In the genomic region with DNA sequence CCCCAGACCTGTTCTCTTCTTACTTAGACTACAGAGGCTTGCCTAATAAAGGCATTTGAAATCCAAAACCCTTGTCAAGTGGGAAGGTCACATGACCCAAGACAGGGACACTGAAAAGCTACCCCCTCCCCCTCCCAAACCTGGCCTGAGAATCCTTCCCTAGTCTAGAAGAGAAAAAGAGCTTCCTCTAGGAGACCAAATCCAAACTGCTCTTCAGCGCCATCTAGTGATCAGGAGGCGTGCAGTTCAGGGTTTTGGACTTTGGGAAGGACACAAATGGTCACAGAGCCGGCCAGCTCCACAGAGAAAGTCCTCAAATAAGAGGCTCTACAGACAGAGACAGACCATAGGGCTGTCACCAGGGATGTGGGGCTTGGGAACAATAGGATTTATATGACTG, we compare ENCODE assay signal across 8 mouse cellular contexts. TPM values are rescaled to one million over a fixed set of nuclear protein-coding genes. Genes with fewer than 3 reads are reported as not detected.
DNase-seq lines count a peak whose midpoint lies in the region; ATAC-seq and TF ChIP-seq lines count a peak whose summit lies in the region.

No protein-coding gene starts in this region.

- no peaks in the 10 kb centered on the region for H3K36me3 ChIP-seq in hindbrain, embryonic 14.5 days (replicated peaks; ENCODE audit: control insufficient read depth, insufficient read depth)
- no peaks in the 10 kb centered on the region for H3K36me3 ChIP-seq in midbrain, embryonic 14.5 days (ENCODE audit: control insufficient read depth, insufficient read depth, low read length)
- H3K36me3 ChIP-seq in spleen, adult 2 months (ENCODE audit: control insufficient read depth, insufficient read depth, low read length): no peaks in the 10 kb centered on the region

- H3K9me3 ChIP-seq in hindbrain, embryonic 14.5 days (ENCODE audit: control insufficient read depth, low read length): 0 out of 2 replicates have a peak, but pooled peaks cover 2% of the 10 kb centered on the region
- H3K9me3 ChIP-seq in midbrain, embryonic 14.5 days (ENCODE audit: control insufficient read depth, low read length): no peaks in the 10 kb centered on the region

- no peak for TF ChIP-seq POLR2A in bone marrow, adult 2 months (IDR thresholded peaks at IDR 0.05; ENCODE audit: borderline replicate concordance, control insufficient read depth, low read depth, low read length)
- no peak for TF ChIP-seq POLR2A in embryonic fibroblast, embryonic 13.5 days (IDR thresholded peaks at IDR 0.05; ENCODE audit: low read depth, low read length)
- TF ChIP-seq POLR2A in spleen, adult 2 months (IDR thresholded peaks at IDR 0.05; ENCODE audit: low read depth, low read length): no peak

- no peaks in the 10 kb centered on the region; the same call in 1 of the 2 replicates for H3K4me1 ChIP-seq in bone marrow, adult 2 months (ENCODE audit: control insufficient read depth, insufficient read depth, low read length)
- H3K4me1 ChIP-seq in embryonic fibroblast, embryonic 13.5 days (ENCODE audit: control insufficient read depth, insufficient read depth, low read length): no peaks in the 10 kb centered on the region
- H3K4me1 ChIP-seq in hindbrain, embryonic 14.5 days (replicated peaks; ENCODE audit: control insufficient read depth, insufficient read depth, low read length): peaks cover 10% of the 10 kb centered on the region
- H3K4me1 ChIP-seq in midbrain, embryonic 14.5 days (ENCODE audit: control insufficient read depth, insufficient read depth, low read length): peaks cover 7% of the 10 kb centered on the region; the same call in 1 of the 2 replicates
- 0 out of 2 replicates have a peak, but pooled peaks cover 4% of the 10 kb centered on the region for H3K4me1 ChIP-seq in spleen, adult 2 months (ENCODE audit: control insufficient read depth, insufficient read depth, insufficient read length)

- WGBS in bone marrow, adult 2 months: 2% methylated on average over 3 of the region's 3 CpGs
- 8% methylated on average over 3 of the region's 3 CpGs for WGBS in hindbrain, embryonic 14.5 days
- 1% methylated on average over 3 of the region's 3 CpGs for WGBS in midbrain, embryonic 14.5 days
- WGBS in spleen, adult 2 months: 1% methylated on average over 3 of the region's 3 CpGs

- no peak overlapping the region for H3K4me3 ChIP-seq in bone marrow, adult 2 months (replicated peaks; ENCODE audit: control insufficient read depth, low read depth, low read length)
- no peak overlapping the region for H3K4me3 ChIP-seq in embryonic fibroblast, embryonic 13.5 days (ENCODE audit: insufficient read depth, low read length)
- H3K4me3 ChIP-seq in hindbrain, embryonic 14.5 days (replicated peaks; ENCODE audit: low read length): no peak overlapping the region
- H3K4me3 ChIP-seq in midbrain, embryonic 14.5 days (replicated peaks; ENCODE audit: low read depth, low read length): no peak overlapping the region
- no peak overlapping the region for H3K4me3 ChIP-seq in spleen, adult 2 months (ENCODE audit: extremely low read depth, insufficient read depth, insufficient read length)

- TF ChIP-seq CTCF in bone marrow, adult 2 months (IDR thresholded peaks at IDR 0.05; ENCODE audit: control insufficient read depth, insufficient read depth, low read length): peak; percentile 64
- peak; percentile 70; the same call in 1 of the 2 replicates for TF ChIP-seq CTCF in embryonic fibroblast, embryonic 13.5 days (IDR thresholded peaks at IDR 0.05; ENCODE audit: borderline replicate concordance, insufficient read depth, low read length)
- TF ChIP-seq CTCF in spleen, adult 2 months (IDR thresholded peaks at IDR 0.05; ENCODE audit: extremely low read depth, insufficient read depth, insufficient read length, insufficient replicate concordance): peak; percentile 62; the same call in 1 of the 2 replicates

- no peak for ATAC-seq in hindbrain, embryonic 14.5 days (ENCODE audit: low FRiP score)
- no peak; the same call in 1 of the 2 replicates for ATAC-seq in midbrain, embryonic 14.5 days (ENCODE audit: low FRiP score, low TSS enrichment)

- H3K4me2 ChIP-seq in hindbrain, embryonic 14.5 days (replicated peaks): no peak overlapping the region
- no peak overlapping the region for H3K4me2 ChIP-seq in midbrain, embryonic 14.5 days (ENCODE audit: low read length)

- no peak overlapping the region for H3K27ac ChIP-seq in bone marrow, adult 2 months (ENCODE audit: control insufficient read depth, insufficient read depth, low read depth, low read length, poor library complexity)
- no peak overlapping the region for H3K27ac ChIP-seq in embryonic fibroblast, embryonic 13.5 days (ENCODE audit: insufficient read depth, low read length)
- H3K27ac ChIP-seq in hindbrain, embryonic 14.5 days: no peak overlapping the region
- H3K27ac ChIP-seq in midbrain, embryonic 14.5 days (replicated peaks; ENCODE audit: low read depth, low read length): no peak overlapping the region
- H3K27ac ChIP-seq in spleen, adult 2 months (ENCODE audit: insufficient read depth, low read length): no peak overlapping the region

- DNase-seq in heart, adult 8-10 months (ENCODE audit: low spot score): peak; percentile 69
- no peak for DNase-seq in heart, adult 11 months
- peak; percentile 91 for DNase-seq in hindbrain, embryonic 14.5 days (ENCODE audit: low spot score)
- peak; percentile 31 to 40 for DNase-seq in left cerebral cortex, adult 8-10 months (ENCODE audit: low spot score in 2 of 2)
- peak; percentile 91 for DNase-seq in midbrain, embryonic 14.5 days
- peak in 1 of 2 experiments; percentile 25 for DNase-seq in spleen, adult 2 months (ENCODE audit: low read depth in 1 of 2, low spot score in 2 of 2)

- H3K27me3 ChIP-seq in hindbrain, embryonic 14.5 days (ENCODE audit: control insufficient read depth, insufficient read depth, low read length): no peaks in the 10 kb centered on the region
- no peaks in the 10 kb centered on the region for H3K27me3 ChIP-seq in midbrain, embryonic 14.5 days (ENCODE audit: control insufficient read depth, insufficient read depth, low read length)
- no peaks in the 10 kb centered on the region for H3K27me3 ChIP-seq in spleen, adult 2 months (ENCODE audit: control insufficient read depth, insufficient read depth, low read length)

- H3K9ac ChIP-seq in hindbrain, embryonic 14.5 days: no peak overlapping the region
- no peak overlapping the region for H3K9ac ChIP-seq in midbrain, embryonic 14.5 days (replicated peaks; ENCODE audit: low read length)

RNA-seq across cellular contexts. Expression of a gene that starts 28.2 kb away (rescaled TPM):
- total RNA-seq in heart, adult 8-10 months (2022): under 1 TPM; 0.08 to 0.19 (median 0.12) TPM
- 0.92 and 1.0 TPM in 2 replicates for polyA plus RNA-seq in bone marrow, adult 2 months (2011; ENCODE audit: insufficient read depth, insufficient read length, low replicate concordance, missing spikeins)
- polyA plus RNA-seq in embryonic fibroblast, embryonic 13.5 days (2011; ENCODE audit: insufficient read length, low read depth, missing spikeins): 0.07 and 0.28 TPM in 2 replicates
- 0.74 and 0.83 TPM in 2 replicates for polyA plus RNA-seq in hindbrain, embryonic 14.5 days (2014; fragmentation: Nextera tagmentation; extraction: Ambion mirVana)
- 1 to 10 TPM; 1.4 to 1.8 (median 1.7) TPM for total RNA-seq in left cerebral cortex, adult 8-10 months (2022)
- 0.46 and 0.51 TPM in 2 replicates for polyA plus RNA-seq in midbrain, embryonic 14.5 days (2014; fragmentation: Nextera tagmentation; extraction: Ambion mirVana)
- 0.21 and 0.25 TPM in 2 replicates for polyA plus RNA-seq in spleen, adult 2 months (2012; rRNA removed)

RNA-seq across cellular contexts. Expression of a gene that starts 31.6 kb away (rescaled TPM):
- total RNA-seq in heart, adult 8-10 months (2022): 10 to 100 TPM; 14.8 to 16.6 (median 15.9) TPM
- 28.4 and 40.7 TPM in 2 replicates for polyA plus RNA-seq in bone marrow, adult 2 months (2011; ENCODE audit: insufficient read depth, insufficient read length, low replicate concordance, missing spikeins)
- 45.7 and 47.9 TPM in 2 replicates for polyA plus RNA-seq in embryonic fibroblast, embryonic 13.5 days (2011; ENCODE audit: insufficient read length, low read depth, missing spikeins)
- 24.2 and 25.3 TPM in 2 replicates for polyA plus RNA-seq in hindbrain, embryonic 14.5 days (2014; fragmentation: Nextera tagmentation; extraction: Ambion mirVana)
- total RNA-seq in left cerebral cortex, adult 8-10 months (2022): 10 to 100 TPM; 27.8 to 30.0 (median 28.9) TPM
- 19.4 and 28.7 TPM in 2 replicates for polyA plus RNA-seq in midbrain, embryonic 14.5 days (2014; fragmentation: Nextera tagmentation; extraction: Ambion mirVana)
- 6.4 and 7.1 TPM in 2 replicates for polyA plus RNA-seq in spleen, adult 2 months (2012; rRNA removed)

RNA-seq across cellular contexts. Expression of a gene that starts 35.8 kb away (rescaled TPM):
- total RNA-seq in heart, adult 8-10 months (2022): 1 to 10 TPM in 3 of 4 experiments, under 1 TPM in 1; 0.90 to 1.9 (median 1.7) TPM
- polyA plus RNA-seq in bone marrow, adult 2 months (2011; ENCODE audit: insufficient read depth, insufficient read length, low replicate concordance, missing spikeins): 9.5 TPM in 1 of 2 replicates, not detected in the other
- polyA plus RNA-seq in embryonic fibroblast, embryonic 13.5 days (2011; ENCODE audit: insufficient read length, low read depth, missing spikeins): 0.90 TPM in 1 of 2 replicates, not detected in the other
- 5.8 and 8.8 TPM in 2 replicates for polyA plus RNA-seq in hindbrain, embryonic 14.5 days (2014; fragmentation: Nextera tagmentation; extraction: Ambion mirVana)
- 10 to 100 TPM; 10.6 to 17.9 (median 14.5) TPM for total RNA-seq in left cerebral cortex, adult 8-10 months (2022)
- 21.7 and 27.4 TPM in 2 replicates for polyA plus RNA-seq in midbrain, embryonic 14.5 days (2014; fragmentation: Nextera tagmentation; extraction: Ambion mirVana)
- 2.1 TPM in 2 replicates for polyA plus RNA-seq in spleen, adult 2 months (2012; rRNA removed)
